Mouse (Mus musculus): ENCODE data around the gene Ankrd44. TPM values are rescaled to one million over a fixed set of nuclear protein-coding genes. Genes with fewer than 3 reads are reported as not detected.

Gene Ankrd44
- total and polyA plus RNA-seq, 3 experiments: 12.7 to 23.0 (median 19.8) TPM

GRCm38 (mm10) chr1:54899247-54899646 lies 26.9 kb downstream of the Ankrd44 start:
- no peaks in the 10 kb centered on the region for H3K27me3 ChIP-seq (replicated peaks)
- H3K4me1 ChIP-seq (ENCODE audit: control insufficient read depth in 1 of 2, insufficient read depth in 2 of 2): peaks cover 4 to 36% of the 10 kb centered on the region in 2 experiments; a peak in 3 of 4 replicates
- TF ChIP-seq POLR2AphosphoS2 (IDR thresholded peaks at IDR 0.05; ENCODE audit: low read depth, low read length) (no peak), TBP (conservative IDR thresholded peaks at IDR 0.05; ENCODE audit: low read depth, low read length) (no peak), CHD2 (IDR thresholded peaks at IDR 0.05; ENCODE audit: low read length) (no peak), ZC3H11A (IDR thresholded peaks at IDR 0.05; ENCODE audit: low read depth, low read length) (no peak), UBTF (IDR thresholded peaks at IDR 0.05; ENCODE audit: low read depth, low read length) (no peak), ZMIZ1 (IDR thresholded peaks at IDR 0.05; ENCODE audit: low read depth, low read length) (no peak), RCOR1 (conservative IDR thresholded peaks at IDR 0.05; ENCODE audit: low read depth, low read length) (no peak), EP300 (IDR thresholded peaks at IDR 0.05; ENCODE audit: low read length) (no peak), RAD21 (IDR thresholded peaks at IDR 0.05; ENCODE audit: low read depth, low read length) (no peak), ZNF384 (IDR thresholded peaks at IDR 0.05; ENCODE audit: low read depth, low read length) (no peak), MAX (IDR thresholded peaks at IDR 0.05; ENCODE audit: low read length) (no peak), MAFK (IDR thresholded peaks at IDR 0.05; ENCODE audit: insufficient replicate concordance, low read length) (no peak), USF2 (conservative IDR thresholded peaks at IDR 0.05; ENCODE audit: low read depth, low read length) (no peak), PAX5 (IDR thresholded peaks at IDR 0.05; ENCODE audit: low read length) (no peak), BHLHE40 (IDR thresholded peaks at IDR 0.05; ENCODE audit: low read depth, low read length) (no peak), MEF2A (IDR thresholded peaks at IDR 0.05; ENCODE audit: borderline replicate concordance, low read depth, low read length) (no peak), JUN (IDR thresholded peaks at IDR 0.05; ENCODE audit: insufficient read depth, low read depth, low read length) (no peak), MAZ (IDR thresholded peaks at IDR 0.05; ENCODE audit: low read depth, low read length) (no peak), SIN3A (IDR thresholded peaks at IDR 0.05; ENCODE audit: low read length) (no peak)
- dilution Hi-C loops (cut with MboI; ENCODE audit: extremely low pct_ligation_motif_present, extremely low pct_unique_long_range_greater_than_20kb, low sequenced_read_pairs): no loop called here
- peaks cover 13% of the 10 kb centered on the region for H3K9me3 ChIP-seq (replicated peaks; ENCODE audit: low read length)
- in situ Hi-C loops (cut with MboI; ENCODE audit: low pct_ligation_motif_present, low pct_unique_long_range_greater_than_20kb, low sequenced_read_pairs): no loop called here
- H3K27ac ChIP-seq (ENCODE audit: insufficient read depth, low read depth): no peak overlapping the region
- no peak overlapping the region for H3K9ac ChIP-seq (ENCODE audit: insufficient read depth, low read depth)
- no peak for DNase-seq (ENCODE audit: extremely low read depth)
- no peaks in the 10 kb centered on the region for H3K79me2 ChIP-seq (replicated peaks; ENCODE audit: control insufficient read depth, extremely low read depth, insufficient read depth, poor library complexity, severe bottlenecking)
- H3K4me2 ChIP-seq (ENCODE audit: insufficient read depth, low read depth, poor library complexity, severe bottlenecking): no peak overlapping the region
- H3K4me3 ChIP-seq (replicated peaks in 1 of 3; ENCODE audit: low read depth in 2 of 3, low read length in 2 of 3, poor library complexity in 1 of 3): no peak overlapping the region
- H3K36me3 ChIP-seq (replicated peaks in 1 of 2; ENCODE audit: control insufficient read depth in 1 of 2, insufficient read depth in 1 of 2, low read length in 1 of 2): peaks cover 0 to 18% of the 10 kb centered on the region in 2 experiments

GRCm38 (mm10) chr1:54898656-54899084 lies 27.5 kb downstream of the Ankrd44 start:
- in situ Hi-C loops (cut with MboI; ENCODE audit: low pct_ligation_motif_present, low pct_unique_long_range_greater_than_20kb, low sequenced_read_pairs): no loop called here
- DNase-seq (ENCODE audit: extremely low read depth): no peak
- dilution Hi-C loops (cut with MboI; ENCODE audit: extremely low pct_ligation_motif_present, extremely low pct_unique_long_range_greater_than_20kb, low sequenced_read_pairs): no loop called here
- Histone ChIP-seq H3K79me2 (replicated peaks; ENCODE audit: control insufficient read depth, extremely low read depth, insufficient read depth, poor library complexity, severe bottlenecking) (no peaks in the 10 kb centered on the region), H3K9me3 (replicated peaks; ENCODE audit: low read length) (peaks cover 13% of the 10 kb centered on the region), H3K27me3 (replicated peaks) (no peaks in the 10 kb centered on the region), H3K4me1 (ENCODE audit: control insufficient read depth in 1 of 2, insufficient read depth in 2 of 2) (peaks cover 4 to 33% of the 10 kb centered on the region in 2 experiments; a peak in 3 of 4 replicates), H3K36me3 (replicated peaks in 1 of 2; ENCODE audit: control insufficient read depth in 1 of 2, insufficient read depth in 1 of 2, low read length in 1 of 2) (peaks cover 0 to 18% of the 10 kb centered on the region in 2 experiments), H3K4me2 (ENCODE audit: insufficient read depth, low read depth, poor library complexity, severe bottlenecking) (no peak overlapping the region), H3K27ac (ENCODE audit: insufficient read depth, low read depth) (no peak overlapping the region), H3K4me3 (replicated peaks in 1 of 3; ENCODE audit: low read depth in 2 of 3, low read length in 2 of 3, poor library complexity in 1 of 3) (no peak overlapping the region), H3K9ac (ENCODE audit: insufficient read depth, low read depth) (no peak overlapping the region)
- TF ChIP-seq ZC3H11A (IDR thresholded peaks at IDR 0.05; ENCODE audit: low read depth, low read length) (no peak), UBTF (IDR thresholded peaks at IDR 0.05; ENCODE audit: low read depth, low read length) (no peak), E2F4 (IDR thresholded peaks at IDR 0.05; ENCODE audit: insufficient replicate concordance, low read depth, low read length) (no peak), JUND (conservative IDR thresholded peaks at IDR 0.05; ENCODE audit: low read depth, low read length) (no peak), RCOR1 (conservative IDR thresholded peaks at IDR 0.05; ENCODE audit: low read depth, low read length) (no peak), MAFK (IDR thresholded peaks at IDR 0.05; ENCODE audit: insufficient replicate concordance, low read length) (no peak), TCF12 (IDR thresholded peaks at IDR 0.05; ENCODE audit: low read depth, low read length) (no peak), NELFE (IDR thresholded peaks at IDR 0.05; ENCODE audit: low read depth, low read length) (no peak), POLR2A (IDR thresholded peaks at IDR 0.05; ENCODE audit: low read depth, low read length) (no peak)

All from CH12.LX (cell line).